Mouse (Mus musculus): ENCODE data around the gene Spen. TPM values are rescaled to one million over a fixed set of nuclear protein-coding genes. Genes with fewer than 3 reads are reported as not detected.

Spen gene
- polyA plus RNA-seq, 1 experiment from 2014 or later = 12.7 TPM

DNA sequence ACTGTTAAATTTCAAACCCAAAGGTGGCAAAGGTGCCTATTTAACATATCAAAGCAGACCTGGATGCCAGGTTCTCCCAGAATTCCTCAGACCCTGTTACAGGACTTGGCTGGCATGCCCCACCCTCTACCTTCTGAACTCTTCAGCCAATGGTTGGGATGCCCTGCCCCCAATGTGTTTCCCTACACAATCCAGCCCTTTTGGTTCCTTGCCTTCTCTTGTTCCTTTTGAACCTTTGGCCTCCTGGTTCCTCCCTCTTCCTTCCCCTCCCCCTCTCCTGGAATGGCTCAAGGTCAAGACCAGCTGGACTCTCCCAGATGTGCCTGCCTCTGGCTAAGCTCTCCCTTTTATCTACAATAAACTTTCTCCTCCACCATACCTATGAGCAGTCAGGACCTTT lies 97.5 kb downstream of the Spen start:
- Histone ChIP-seq H3K4me2 (no peak overlapping the region), H3K27ac (no peak overlapping the region), H3K9ac (no peak overlapping the region), H3K27me3 (no peaks in the 10 kb centered on the region), H3K9me3 (no peaks in the 10 kb centered on the region), H3K4me1 (peaks cover 13% of the 10 kb centered on the region), H3K4me3 (no peak overlapping the region), H3K36me3 (no peaks in the 10 kb centered on the region)
- ATAC-seq (ENCODE audit: insufficient number of reproducible peaks, insufficient read depth, low FRiP score, low TSS enrichment, low read depth) = no peak

DNA sequence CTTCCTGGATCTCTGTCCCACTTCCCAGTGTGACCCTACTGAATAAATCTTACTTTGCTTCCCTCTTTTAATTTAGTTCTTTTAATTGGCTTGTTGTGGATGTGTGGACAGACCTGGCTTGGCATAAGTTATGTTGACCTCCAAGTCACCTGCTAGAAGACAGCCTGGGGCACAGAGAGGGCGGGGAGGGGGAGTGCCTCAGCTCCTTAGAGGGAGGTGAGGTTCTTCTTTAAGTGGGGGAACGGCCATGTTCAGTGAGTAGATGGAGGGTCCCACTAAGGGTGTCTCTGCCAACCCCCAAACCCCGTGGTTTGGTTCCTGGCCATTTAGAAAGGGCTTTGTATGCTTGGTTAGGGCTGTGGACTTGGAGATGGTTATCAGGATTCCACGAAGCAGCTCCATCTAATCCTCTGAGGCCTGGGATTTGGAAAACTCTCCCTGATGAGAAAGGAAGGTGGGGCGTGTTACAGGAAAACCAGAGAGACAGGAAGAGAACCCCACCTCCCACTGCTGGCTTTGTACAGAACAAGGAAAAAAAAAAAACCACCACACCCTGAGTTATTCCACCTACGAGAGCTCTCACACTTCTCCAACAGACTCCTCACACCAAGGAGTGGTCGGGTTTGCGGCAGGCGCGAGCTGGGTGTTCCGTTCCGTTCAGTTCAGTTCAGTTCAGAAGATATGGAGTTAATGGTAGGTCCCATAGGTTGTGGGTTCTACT lies 99.2 kb downstream of the Spen start:
- ATAC-seq (ENCODE audit: insufficient number of reproducible peaks, insufficient read depth, low FRiP score, low TSS enrichment, low read depth) = no peak
- 79% methylated on average over 12 of the region's 12 CpGs for WGBS
- no peaks in the 10 kb centered on the region for H3K9me3 ChIP-seq

DNA sequence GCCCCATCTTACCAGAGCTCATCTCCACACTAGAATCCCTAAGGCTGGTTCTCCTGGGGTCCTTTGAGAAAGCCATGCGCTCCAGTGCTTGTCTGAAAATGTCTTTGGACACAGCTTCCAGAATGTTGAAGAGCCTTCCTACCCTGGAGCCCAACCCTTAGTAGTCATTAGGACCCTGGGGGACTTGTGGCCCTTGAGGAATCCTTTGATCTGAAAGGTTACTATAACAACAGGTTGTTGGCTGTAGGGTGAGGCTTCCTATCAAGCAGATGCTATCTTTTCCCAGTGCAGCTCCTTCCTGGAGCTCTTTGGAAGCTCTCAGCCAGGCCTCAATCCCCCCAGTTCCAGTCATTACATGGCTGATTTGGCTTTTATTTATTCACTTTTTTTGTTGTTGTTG lies 102.4 kb downstream of the Spen start, which contains the start of gene Srarp:
TSS of gene Srarp (minus strand) at position 132 of the 400 bp plus-strand sequence.
- no peak within 1 kb of the TSS for H3K27ac ChIP-seq
- ATAC-seq (ENCODE audit: insufficient number of reproducible peaks, insufficient read depth, low FRiP score, low TSS enrichment, low read depth) = no peak
- H3K4me3 ChIP-seq = no peak within 1 kb of the TSS
- H3K27me3 ChIP-seq = no peaks in the 10 kb centered on the region
- no peaks in the 10 kb centered on the region for H3K36me3 ChIP-seq
- no peaks in the 10 kb centered on the region for H3K4me1 ChIP-seq
- 97% methylated on average over 1 of the region's 1 CpGs for WGBS
- H3K4me2 ChIP-seq = no peak within 1 kb of the TSS
- H3K9ac ChIP-seq = no peak within 1 kb of the TSS
- no peaks in the 10 kb centered on the region for H3K9me3 ChIP-seq

More for the DNA sequence above, 99.2 kb downstream of the Spen start:
- Histone ChIP-seq H3K27me3 (no peaks in the 10 kb centered on the region), H3K9ac (no peak overlapping the region), H3K4me2 (no peak overlapping the region), H3K36me3 (no peaks in the 10 kb centered on the region), H3K4me3 (no peak overlapping the region), H3K27ac (no peak overlapping the region), H3K4me1 (peaks cover 5% of the 10 kb centered on the region)

DNA sequence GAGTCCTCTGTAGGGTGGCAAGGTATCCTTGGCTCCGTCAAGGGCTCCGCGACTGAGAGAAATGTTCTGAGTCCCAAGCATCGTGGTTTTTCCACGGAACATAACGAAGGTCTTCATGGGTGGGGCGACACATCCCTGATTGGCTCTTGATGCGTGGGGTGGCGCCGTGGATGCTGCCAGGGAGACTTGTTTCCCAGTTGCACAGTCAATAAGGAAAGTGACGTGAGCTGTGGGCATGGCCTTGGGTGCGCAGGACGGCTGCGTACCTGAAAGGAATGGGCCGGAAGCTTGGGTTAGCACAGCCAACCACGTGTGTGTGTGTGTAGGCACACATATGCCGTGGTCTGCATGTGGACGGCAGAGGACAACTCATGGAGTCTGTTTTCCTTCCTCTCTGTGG lies 105.2 kb downstream of the Spen start:
- Histone ChIP-seq H3K9me3 (no peaks in the 10 kb centered on the region), H3K27me3 (no peaks in the 10 kb centered on the region), H3K4me3 (no peak overlapping the region), H3K4me1 (no peaks in the 10 kb centered on the region), H3K4me2 (no peak overlapping the region), H3K9ac (no peak overlapping the region), H3K27ac (no peak overlapping the region), H3K36me3 (no peaks in the 10 kb centered on the region)
- no peak for ATAC-seq (ENCODE audit: insufficient number of reproducible peaks, insufficient read depth, low FRiP score, low TSS enrichment, low read depth)
- 85% methylated on average over 18 of the region's 18 CpGs for WGBS

DNA sequence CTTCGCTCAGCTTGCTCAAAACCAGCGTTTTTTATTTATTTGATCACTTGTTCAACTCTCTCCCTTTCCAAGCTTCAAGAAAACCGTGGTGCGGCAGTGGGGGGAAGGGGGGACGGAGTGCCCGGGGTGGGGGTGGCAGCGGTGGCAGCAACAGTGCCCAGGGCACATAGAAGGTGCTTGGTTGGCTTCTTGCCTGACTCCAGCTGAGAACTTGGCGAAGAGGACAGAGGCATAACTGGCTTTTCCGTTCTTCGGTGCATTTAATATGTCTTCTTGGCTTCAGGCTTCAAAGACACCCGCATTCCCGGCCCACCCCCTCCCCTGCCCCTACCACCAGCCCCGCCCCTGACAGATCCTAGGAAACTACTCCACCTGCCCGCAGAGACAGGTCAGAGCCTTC lies 105.7 kb downstream of the Spen start:
- H3K36me3 ChIP-seq = no peaks in the 10 kb centered on the region
- no peaks in the 10 kb centered on the region for H3K27me3 ChIP-seq
- no peaks in the 10 kb centered on the region for H3K4me1 ChIP-seq
- no peaks in the 10 kb centered on the region for H3K9me3 ChIP-seq
- no peak overlapping the region for H3K4me2 ChIP-seq
- no peak overlapping the region for H3K4me3 ChIP-seq
- no peak overlapping the region for H3K9ac ChIP-seq
- no peak overlapping the region for H3K27ac ChIP-seq
- 65% methylated on average over 14 of the region's 14 CpGs for WGBS
- ATAC-seq (ENCODE audit: insufficient number of reproducible peaks, insufficient read depth, low FRiP score, low TSS enrichment, low read depth) = no peak

DNA sequence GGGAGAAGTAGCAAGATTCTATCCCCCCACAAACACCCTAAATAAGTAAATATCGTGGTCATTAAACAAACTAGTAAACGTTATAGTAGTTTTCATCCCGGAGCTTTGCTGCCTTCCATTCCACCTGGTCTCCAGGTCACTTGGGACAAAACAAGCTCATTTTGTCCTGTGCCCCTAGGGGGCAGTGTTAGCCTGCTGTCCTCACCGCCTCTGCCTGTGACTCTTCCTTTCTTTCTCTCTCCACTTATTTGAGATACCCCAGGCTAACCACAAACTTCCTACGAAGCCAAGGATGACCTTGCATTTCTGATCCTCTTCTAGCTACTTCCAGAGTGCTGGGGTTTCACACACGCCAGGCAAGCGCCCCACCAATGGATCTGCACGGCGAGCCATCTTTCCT lies 107.4 kb downstream of the Spen start:
- Histone ChIP-seq H3K27me3 (no peaks in the 10 kb centered on the region), H3K9ac (no peak overlapping the region), H3K9me3 (no peaks in the 10 kb centered on the region), H3K4me2 (no peak overlapping the region), H3K36me3 (no peaks in the 10 kb centered on the region), H3K27ac (no peak overlapping the region), H3K4me1 (peaks cover 8% of the 10 kb centered on the region), H3K4me3 (no peak overlapping the region)
- WGBS = 48% methylated on average over 9 of the region's 9 CpGs
- ATAC-seq (ENCODE audit: insufficient number of reproducible peaks, insufficient read depth, low FRiP score, low TSS enrichment, low read depth) = no peak

DNA sequence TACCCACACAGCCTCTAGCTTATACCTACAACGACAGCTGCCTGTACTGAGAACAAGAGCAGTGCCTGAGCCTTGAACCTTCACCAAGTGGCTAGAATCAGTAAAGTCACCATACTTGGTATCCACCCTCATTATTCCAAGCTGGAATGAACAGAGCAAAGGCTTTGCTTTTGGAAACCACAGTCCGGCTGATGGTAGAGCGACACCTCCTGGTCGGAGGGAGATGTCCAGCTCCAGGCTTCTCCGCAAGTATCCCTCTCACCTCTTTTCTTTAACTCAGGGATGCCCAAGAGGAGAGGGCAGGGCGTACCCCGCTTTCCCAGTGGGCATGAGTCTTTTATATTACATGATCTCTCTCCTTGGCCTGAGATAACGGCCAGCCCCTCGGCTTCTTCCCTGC lies 108.5 kb downstream of the Spen start:
- no peak for ATAC-seq (ENCODE audit: insufficient number of reproducible peaks, insufficient read depth, low FRiP score, low TSS enrichment, low read depth)
- peaks cover 18% of the 10 kb centered on the region for H3K4me1 ChIP-seq
- H3K4me2 ChIP-seq = no peak overlapping the region
- peaks cover 3% of the 10 kb centered on the region for H3K27me3 ChIP-seq
- no peak overlapping the region for H3K4me3 ChIP-seq
- H3K9me3 ChIP-seq = no peaks in the 10 kb centered on the region
- 56% methylated on average over 9 of the region's 9 CpGs for WGBS
- no peak overlapping the region for H3K27ac ChIP-seq
- H3K9ac ChIP-seq = no peak overlapping the region
- H3K36me3 ChIP-seq = no peaks in the 10 kb centered on the region

DNA sequence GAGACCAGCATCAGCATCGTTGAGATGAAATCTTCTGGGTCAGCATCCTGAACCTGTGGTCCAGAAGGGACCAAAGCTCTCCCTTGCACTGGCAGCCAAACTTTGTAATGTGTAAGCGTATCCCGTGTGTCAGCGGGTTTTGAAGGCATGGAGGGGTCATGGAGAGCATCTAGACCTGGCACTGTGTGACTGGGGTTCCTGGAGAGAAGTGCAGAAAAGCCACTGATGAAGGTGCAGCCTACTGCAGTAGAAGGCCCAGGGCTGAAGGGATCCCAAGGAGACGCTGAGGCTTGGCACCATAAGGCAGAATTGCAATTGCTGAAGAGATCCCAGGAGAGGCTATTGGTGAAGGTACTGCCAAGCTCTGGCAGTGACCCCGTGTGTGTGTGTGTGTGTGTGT lies 109.0 kb downstream of the Spen start:
- WGBS = 82% methylated on average over 6 of the region's 6 CpGs
- no peak for ATAC-seq (ENCODE audit: insufficient number of reproducible peaks, insufficient read depth, low FRiP score, low TSS enrichment, low read depth)
- H3K9me3 ChIP-seq = no peaks in the 10 kb centered on the region

DNA sequence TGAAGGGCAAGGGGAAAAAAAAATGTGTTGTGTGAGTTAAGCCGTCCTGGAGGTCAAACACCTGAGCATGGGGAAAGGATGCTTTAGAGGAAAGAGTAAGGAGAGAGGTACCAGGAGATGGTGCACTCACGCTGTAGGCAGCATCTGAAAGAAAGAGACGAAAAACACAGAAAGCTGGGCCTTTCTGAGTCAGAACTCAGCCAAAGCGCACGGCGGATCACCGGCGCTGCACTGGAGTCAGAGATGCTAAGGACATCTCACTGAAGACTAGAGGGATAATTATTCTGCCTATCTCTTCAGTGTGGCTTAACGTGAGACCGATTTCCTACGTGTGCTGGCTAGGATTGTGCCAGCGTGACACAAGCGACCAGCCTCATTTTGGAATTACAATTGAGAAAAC lies 110.5 kb downstream of the Spen start:
- no peak for ATAC-seq (ENCODE audit: insufficient number of reproducible peaks, insufficient read depth, low FRiP score, low TSS enrichment, low read depth)
- H3K9ac ChIP-seq = no peak overlapping the region
- H3K4me2 ChIP-seq = no peak overlapping the region
- 82% methylated on average over 13 of the region's 13 CpGs for WGBS
- peaks cover 12% of the 10 kb centered on the region for H3K27me3 ChIP-seq
- no peak overlapping the region for H3K27ac ChIP-seq
- H3K4me1 ChIP-seq = peaks cover 19% of the 10 kb centered on the region
- H3K4me3 ChIP-seq = no peak overlapping the region
- no peaks in the 10 kb centered on the region for H3K36me3 ChIP-seq
- H3K9me3 ChIP-seq = no peaks in the 10 kb centered on the region

More for the DNA sequence above, 109.0 kb downstream of the Spen start:
- no peaks in the 10 kb centered on the region for H3K36me3 ChIP-seq
- H3K4me1 ChIP-seq = peaks cover 19% of the 10 kb centered on the region
- no peak overlapping the region for H3K27ac ChIP-seq
- peaks cover 6% of the 10 kb centered on the region for H3K27me3 ChIP-seq
- no peak overlapping the region for H3K4me2 ChIP-seq
- no peak overlapping the region for H3K9ac ChIP-seq
- H3K4me3 ChIP-seq = no peak overlapping the region

DNA sequence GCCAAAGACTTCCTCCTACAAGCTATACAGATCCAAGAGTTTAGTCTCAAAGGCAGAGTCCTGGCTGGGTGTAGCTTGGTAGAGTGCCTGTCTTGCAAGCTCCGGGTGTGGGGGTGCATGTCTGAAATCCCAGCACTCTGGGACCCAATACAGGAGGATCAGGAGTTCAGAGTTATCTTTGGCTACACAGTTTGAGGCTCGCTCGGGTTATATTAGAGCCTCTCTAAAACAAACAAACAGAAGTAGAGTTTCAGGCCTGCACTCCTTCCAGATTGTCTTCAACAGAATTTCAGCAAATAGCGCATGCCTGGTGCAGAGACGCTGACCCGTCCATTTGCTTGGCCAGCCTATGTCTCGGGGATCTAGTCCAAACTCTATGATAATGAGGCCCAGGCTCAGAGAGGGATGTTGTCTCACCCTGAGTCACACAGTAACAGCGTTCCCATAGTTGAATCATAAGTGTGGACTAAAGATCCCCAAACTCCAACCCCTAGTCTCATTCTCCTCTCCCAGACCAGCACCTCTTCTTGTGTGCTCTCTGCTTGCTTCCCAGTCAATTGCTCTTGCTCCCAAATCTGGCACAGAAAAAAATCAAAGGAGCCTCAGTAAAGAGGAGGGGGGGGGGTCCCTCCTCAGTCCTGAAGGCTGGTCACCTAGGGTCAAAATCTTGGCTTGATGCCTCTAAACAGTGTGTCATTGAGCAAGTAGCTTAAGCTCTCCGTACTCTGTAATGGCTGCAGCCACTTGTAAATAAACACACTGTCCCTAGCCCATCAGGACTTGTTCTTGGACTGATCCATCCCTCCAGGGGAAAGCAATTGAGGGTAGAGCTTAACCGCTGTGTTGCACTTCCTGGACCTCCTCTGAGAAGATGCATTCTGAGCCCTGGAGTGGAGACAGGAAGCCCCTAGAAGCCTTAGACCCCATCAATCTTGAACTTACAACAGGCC lies 111.3 kb downstream of the Spen start:
- peaks cover 19% of the 10 kb centered on the region for H3K4me1 ChIP-seq
- H3K9ac ChIP-seq = no peak overlapping the region
- H3K9me3 ChIP-seq = no peaks in the 10 kb centered on the region
- 76% methylated on average over 10 of the region's 10 CpGs for WGBS
- peak overlapping the region; percentile 90; the same call in 1 of the 2 replicates for H3K4me2 ChIP-seq
- H3K36me3 ChIP-seq = no peaks in the 10 kb centered on the region
- H3K27me3 ChIP-seq = peaks cover 12% of the 10 kb centered on the region
- H3K27ac ChIP-seq = peak overlapping the region; percentile 11; the same call in 1 of the 2 replicates
- no peak overlapping the region for H3K4me3 ChIP-seq
- ATAC-seq (ENCODE audit: insufficient number of reproducible peaks, insufficient read depth, low FRiP score, low TSS enrichment, low read depth) = no peak

DNA sequence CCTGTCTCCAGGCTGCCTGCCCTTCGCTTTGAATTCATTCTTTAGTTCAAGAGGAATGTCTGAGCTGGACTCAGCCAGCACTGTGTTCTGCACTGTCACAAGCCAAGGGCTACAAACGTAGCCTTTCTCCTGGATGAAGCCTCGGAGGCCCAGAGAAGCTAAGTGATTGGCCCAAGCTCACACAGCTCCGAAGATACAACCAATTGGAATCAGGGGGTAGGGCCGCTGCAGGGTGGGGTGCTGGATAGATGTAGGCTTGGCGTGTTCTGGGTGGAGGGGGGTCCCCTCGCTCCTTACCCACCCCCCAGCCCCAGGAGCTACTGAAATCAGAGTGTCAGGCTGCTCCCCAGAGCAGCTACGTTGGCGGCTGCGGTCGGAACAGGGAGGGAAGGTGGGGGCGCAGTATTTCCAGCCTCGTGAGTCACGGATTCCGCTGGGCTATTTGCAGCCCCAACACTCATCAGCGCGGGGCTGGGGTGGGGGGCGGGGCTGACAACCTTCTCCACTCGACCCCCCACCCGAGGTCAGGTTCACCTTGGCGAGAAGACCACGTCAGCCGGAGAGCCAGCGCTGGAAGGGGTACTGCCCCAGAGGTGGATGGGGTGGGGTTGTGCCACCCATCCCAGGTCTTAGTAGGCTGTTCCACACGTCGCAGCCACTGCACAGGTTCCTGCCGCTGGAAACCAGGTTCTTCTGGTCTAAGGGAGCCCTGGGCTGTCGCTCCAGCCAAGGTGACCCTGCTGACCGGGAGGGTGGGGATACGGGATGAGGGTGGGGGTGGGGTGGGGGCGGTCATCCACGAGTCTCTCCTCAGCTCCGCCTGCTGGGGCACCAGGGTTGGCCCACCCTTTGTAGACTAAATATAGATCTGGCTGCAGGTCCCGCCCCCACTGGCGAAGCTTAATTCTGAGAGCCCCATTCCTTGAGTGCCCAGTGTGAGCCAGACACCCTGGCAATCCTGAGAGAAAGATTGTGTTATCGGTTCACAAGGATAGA lies 112.6 kb downstream of the Spen start:
- H3K4me2 ChIP-seq = peak overlapping the region; percentile 90
- no peaks in the 10 kb centered on the region for H3K36me3 ChIP-seq
- H3K4me1 ChIP-seq = peaks cover 20% of the 10 kb centered on the region
- H3K9me3 ChIP-seq = no peaks in the 10 kb centered on the region
- peak overlapping the region; percentile 48; the same call in 1 of the 2 replicates for H3K27ac ChIP-seq
- H3K27me3 ChIP-seq = peaks cover 18% of the 10 kb centered on the region
- ATAC-seq (ENCODE audit: insufficient number of reproducible peaks, insufficient read depth, low FRiP score, low TSS enrichment, low read depth) = peak; percentile 74
- 4% methylated on average over 36 of the region's 36 CpGs for WGBS
- H3K4me3 ChIP-seq = peak overlapping the region; percentile 51
- peak overlapping the region; percentile 67 for H3K9ac ChIP-seq

Measured in embryonic facial prominence, embryonic 13.5 days (tissue).